Mouse (Mus musculus) cerebellum, adult 11-12 months (tissue): ENCODE measurements around the gene Gm11939.
"Not testable (repeated sequence)": the region's sequence is repeated elsewhere in the genome, so short reads cannot be mapped to it uniquely, and the experiment has no call there.

Experiments
- DNase-seq: peaks from one replicate; pipeline ENCODE4 v3.0.0; 2022

The Gm11939 gene

DNA sequence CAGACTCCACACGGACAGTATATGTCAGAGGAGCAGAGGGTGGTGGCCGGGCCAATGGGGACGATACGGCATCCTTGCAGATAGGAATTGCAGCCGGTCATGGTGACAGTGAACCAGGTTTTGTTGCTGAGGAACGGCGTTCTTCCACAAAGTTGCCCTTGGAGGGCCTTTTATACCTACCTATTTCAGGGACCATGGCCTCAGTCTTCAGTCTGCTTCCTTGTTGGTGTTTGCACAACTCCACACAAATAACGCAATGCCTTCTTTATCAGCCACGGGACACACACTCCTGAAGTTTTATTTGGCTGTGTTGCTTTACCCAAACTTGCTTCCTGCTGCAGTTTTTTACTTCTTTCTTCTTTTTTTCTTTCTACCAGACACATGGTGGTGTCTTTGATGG is at the start of gene Gm11939:
Gene Gm11939 (minus strand): TSS at position 101 of the 400 bp plus-strand sequence.
- DNase-seq: no peak

DNA sequence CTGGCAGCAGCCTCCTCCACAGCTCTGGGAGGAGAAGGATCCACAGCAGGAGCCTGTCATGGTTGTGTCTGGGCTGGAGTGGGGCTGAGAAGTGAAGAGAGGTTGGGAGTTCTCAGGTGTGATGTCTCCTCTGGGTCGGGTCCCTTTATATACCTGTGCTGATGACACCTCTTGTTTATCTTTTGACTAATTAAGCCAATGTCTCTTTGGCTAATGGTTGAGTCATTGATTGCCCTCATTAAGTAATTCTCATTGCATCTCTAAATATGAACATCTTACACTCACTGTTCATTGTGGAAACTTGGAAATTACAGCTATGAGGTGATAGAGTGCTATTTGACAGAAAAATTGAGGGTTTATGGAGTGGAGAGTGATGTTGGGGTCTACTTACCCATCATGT is 43.9 kb upstream of the Gm11939 start, which contains the start of gene Gm11938:
Gene Gm11938 (minus strand): TSS at position 101 of the 400 bp plus-strand sequence.
- DNase-seq: not testable (repeated sequence)

DNA sequence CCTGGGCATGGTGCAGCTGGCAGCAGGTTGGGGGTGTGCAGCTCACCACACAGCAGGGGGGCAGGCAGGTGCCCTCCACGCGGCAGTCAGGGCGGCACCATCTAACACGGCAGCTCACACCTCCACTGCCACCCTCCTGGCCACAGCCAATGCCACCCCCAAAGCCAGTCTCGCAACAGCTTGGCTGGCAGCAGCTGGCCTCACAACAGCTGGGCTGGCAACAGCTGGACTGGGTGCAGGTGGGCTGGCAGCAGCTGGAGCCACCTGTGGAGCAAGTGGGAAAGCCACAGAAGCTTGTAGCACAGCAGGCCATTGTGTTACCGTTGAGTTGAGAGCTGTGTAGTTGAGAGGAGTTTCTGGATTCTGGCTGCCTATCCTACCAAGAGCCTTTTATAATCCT is 38.5 kb upstream of the Gm11939 start, which contains the start of gene Krtap9-3:
Gene Krtap9-3 (minus strand): TSS at position 364 of the 400 bp plus-strand sequence.
- not testable (repeated sequence) for DNase-seq

DNA sequence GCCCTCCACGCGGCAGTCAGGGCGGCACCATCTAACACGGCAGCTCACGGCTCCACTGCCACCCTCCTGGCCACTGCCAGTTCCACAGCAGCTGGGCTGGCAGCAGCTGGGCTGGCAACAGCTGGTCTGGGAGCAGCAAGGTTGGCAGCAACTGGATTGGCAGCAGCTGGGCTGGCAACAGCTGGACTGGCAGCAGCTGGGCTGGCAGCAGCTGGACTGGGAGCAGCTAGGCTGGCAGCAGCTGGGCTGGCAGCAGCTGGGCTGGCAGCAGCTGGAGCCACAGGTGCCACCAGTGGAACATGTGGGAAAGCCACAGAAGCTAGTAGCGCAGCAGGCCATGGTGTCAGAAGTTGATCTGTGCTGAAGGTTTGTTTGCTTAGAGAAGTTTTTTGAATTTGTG is 31.7 kb upstream of the Gm11939 start, which contains the start of gene Krtap1-3:
Gene Krtap1-3 (minus strand): TSS at position 359 of the 400 bp plus-strand sequence.
- DNase-seq: no peak

DNA sequence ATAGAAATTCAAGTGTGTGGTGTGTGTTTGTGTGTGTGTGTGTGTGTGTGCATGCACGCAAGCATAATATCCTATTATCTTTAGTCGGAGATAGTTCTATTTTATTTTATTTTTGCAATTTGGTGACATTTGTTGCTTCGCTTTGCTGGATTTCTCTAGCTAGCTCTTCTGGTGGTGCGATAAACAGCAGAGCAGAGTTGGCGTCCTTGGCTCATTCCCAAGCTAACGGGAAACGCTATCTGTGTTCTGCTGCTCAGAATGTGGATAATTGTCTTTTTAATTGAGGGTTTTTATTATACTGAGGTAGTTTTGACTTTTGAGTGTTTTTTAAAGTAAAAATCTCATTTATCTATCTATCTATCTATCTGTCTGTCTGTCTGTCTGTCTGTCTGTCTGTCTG is 25.8 kb upstream of the Gm11939 start:
- DNase-seq: no peak

DNA sequence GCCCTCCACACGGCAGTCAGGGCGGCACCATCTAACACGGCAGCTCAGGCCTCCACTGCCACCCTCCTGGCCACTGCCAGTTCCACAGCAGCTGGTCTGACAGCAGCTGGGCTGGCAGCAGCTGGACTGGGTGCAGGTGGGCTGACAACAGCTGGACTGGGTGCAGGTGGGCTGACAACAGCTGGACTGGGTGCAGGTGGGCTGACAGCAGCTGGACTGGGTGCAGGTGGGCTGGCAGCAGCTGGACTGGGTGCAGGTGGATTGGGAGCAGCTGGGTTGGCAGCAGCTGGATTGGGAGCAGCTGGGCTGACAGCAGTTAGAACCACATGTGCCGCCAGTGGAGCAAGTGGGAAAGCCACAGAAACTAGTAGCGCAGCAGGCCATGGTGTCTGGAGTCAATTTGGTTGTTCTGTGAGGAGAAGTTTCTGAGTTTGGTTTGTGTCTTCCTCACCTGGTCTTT is 24.0 kb upstream of the Gm11939 start, which contains the start of gene Krtap1-4:
Gene Krtap1-4 (minus strand): TSS at position 410 of the 460 bp plus-strand sequence.
- DNase-seq: no peak

DNA sequence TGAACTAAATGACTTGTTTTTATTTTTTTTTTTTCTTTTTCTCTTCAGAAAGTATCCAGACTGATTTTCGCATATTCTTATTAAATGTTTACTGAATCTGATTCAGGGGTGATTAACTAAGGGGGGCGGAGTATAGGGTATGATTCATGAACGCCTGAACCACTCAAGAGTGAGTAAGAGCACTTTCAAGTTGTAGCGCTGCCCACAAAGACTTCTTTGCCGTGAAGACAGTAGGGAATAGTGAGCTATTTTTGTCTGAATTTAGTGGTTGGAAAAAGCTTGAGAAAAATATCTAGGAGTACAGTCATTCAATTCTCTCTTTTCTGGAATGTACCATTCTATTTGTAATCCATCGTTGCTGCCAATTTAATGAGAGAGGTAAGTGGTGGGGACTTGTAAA is 22.3 kb upstream of the Gm11939 start:
- no peak for DNase-seq

DNA sequence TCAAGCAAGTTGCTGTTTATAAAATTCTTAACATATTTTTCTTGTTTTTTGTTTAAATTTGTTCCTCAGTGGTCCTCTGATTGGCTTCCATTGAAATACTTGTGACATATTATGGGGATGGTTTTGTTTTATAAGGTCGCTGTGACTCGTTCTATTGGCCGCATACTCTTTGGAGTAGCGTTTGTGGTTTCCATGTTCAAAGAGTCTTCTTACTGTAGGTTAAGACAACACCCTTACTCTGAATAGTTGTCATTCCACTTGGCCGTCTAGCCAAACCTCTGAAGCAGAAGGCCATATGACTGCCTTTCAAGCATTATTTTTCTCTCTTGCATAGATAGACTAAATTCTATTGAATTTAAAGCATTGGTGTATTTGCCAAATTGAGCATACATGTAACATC is 21.8 kb upstream of the Gm11939 start:
- no peak for DNase-seq

DNA sequence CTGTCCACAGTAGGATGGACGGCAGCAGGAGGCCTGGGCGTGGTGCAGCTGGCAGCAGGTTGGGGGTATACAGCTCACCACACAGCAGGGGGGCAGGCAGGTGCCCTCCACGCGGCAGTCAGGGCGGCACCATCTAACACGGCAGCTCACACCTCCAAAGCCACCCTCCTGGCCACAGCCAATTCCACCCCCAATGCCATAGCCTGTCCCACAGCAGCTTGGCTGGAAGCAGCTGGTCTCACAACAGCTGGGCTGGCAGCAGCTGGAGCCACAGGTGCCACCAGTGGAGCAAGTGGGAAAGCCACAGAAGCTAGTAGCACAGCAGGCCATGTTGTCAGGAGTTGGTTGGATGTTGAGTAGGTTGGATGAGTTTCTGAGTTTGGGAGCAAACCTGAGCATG is 21.4 kb upstream of the Gm11939 start, which contains the start of gene Krtap1-5:
Gene Krtap1-5 (minus strand): TSS at position 381 of the 400 bp plus-strand sequence.
- DNase-seq: no peak

DNA sequence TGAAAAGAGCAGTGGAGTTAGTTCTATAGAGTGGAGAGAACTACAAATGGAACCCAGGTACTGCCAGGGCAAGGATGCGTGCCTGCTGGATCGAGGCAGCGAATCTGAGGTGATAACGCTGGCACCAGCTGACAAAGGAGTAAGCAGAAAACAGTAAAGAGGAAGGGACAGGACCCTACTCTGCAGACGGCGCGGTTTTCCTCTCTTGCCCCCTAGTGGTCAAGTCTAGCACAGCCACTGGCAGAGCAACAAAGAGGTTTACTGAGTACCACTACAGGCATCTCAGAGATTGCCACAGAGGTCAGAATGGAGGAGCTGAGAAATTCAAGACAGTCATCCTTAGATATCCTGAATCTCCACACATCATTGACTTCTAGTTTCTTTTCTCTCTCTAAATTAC is 14.8 kb upstream of the Gm11939 start:
- DNase-seq: peak; percentile 18

DNA sequence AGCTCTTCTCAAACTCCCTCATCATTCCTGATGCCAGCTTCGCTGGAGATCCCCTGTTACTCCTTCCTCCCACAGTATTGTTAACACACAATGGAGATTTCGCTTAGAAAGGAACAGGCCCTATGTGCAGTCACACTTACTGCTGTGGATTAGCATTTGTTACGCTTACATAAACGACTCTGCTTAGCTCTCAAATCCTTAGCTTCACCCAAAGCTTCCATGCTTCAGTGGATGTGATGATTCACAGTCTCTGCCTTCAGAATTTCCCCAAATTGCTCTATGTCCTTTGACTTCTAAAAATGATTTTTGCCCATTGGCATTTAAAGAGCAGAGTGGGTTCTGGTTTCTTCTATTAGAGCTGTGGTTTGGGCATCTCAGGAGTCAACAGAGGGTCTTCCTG is 13.9 kb upstream of the Gm11939 start:
- no peak for DNase-seq

DNA sequence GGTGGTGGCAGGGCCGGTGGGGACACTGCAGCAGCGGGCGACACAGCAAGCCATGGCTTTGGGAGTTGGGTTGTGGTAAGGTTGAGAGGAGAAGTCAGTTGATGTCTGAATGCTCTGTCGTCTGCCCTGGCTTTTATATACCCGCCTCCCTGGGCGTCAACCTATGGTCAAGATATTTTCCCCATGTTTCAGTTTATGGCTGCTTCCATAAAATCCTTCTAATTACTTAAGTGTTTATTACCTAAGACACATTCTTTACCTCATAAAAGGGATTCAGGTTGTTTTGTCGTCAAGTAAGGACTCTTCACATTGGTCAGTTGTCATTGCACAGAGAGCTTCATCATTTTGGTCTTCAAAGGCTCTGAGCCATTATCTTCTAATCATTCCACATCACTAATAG is 7.3 kb upstream of the Gm11939 start, which contains the start of gene Krtap3-1:
Gene Krtap3-1 (minus strand): TSS at position 101 of the 400 bp plus-strand sequence.
- DNase-seq: no peak

DNA sequence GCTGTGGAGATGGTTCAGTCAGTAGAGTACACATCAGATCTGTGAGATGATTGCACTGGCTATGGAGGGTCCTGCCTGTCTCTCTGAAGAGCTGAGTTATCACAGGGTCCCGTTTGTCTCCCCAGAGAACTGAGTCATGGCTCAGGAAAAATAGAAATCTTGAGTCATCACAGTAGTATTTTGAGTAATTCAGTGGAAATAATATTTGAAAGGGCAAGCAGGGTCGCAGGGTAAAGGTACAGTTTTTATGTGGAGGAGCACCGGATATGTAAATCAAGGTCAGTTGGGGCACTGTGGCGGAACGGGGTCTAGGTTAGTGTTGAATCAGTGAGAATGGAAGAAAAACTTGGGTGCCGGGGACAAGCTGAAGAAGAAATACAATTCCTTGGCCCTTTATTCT is 3.3 kb upstream of the Gm11939 start:
- DNase-seq: no peak

DNA sequence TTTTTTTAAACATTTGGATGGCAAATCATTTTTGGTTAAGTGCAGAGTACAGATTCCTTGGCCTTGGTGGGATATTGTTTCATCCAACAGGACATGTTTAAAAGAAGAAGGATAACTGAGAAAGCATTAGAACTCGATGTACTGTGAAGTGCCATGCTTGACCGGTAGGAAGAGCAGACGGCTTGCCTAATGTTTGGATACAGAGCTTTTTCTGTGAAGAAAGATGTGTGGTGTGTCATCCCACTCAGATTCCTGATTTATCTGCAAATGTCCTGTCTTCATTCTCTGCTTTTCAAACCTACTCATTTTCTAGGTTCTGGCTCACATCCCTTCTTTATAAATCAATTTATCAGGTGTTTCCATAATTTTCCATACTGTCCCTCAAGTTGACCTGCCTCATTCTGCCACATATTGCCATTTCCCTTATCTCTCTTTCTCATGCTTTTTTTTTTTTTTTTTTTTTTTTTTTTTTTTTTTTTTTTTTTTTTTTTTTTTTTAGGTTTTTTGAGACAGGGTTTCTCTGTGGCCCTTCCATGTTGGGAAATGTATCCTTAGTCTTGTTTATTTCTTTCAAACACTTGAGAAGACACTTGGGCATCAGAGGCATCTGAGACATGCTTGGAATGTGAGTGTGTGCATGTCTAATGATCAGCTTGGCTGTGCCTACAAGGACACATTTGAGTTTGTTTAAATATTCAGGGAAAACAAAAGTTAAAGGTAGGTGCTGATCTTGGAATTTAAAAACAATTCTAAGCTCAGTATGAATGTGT is 1.1 kb downstream of the Gm11939 start:
- DNase-seq: no peak

DNA sequence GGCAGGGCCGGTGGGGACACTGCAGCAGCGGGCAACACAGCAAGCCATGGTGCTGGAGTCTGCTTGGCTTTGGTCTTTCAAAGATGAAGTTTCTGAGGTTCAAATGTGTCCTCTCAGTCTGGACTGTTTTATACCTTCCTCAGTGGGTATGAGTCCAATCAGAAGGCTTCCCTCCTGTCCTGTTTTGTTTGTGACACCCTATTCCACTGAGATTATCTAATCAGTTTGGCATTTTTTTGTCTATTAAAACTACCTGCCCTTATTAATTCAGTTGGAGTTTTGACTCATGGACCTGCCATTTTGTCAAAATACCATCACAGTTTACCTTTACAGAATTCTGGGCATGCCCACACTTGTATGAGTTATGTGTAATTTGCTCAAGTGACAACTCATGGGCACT is 2.5 kb downstream of the Gm11939 start, which contains the start of gene Krtap3-2:
Gene Krtap3-2 (minus strand): TSS at position 101 of the 400 bp plus-strand sequence.
- no peak for DNase-seq

DNA sequence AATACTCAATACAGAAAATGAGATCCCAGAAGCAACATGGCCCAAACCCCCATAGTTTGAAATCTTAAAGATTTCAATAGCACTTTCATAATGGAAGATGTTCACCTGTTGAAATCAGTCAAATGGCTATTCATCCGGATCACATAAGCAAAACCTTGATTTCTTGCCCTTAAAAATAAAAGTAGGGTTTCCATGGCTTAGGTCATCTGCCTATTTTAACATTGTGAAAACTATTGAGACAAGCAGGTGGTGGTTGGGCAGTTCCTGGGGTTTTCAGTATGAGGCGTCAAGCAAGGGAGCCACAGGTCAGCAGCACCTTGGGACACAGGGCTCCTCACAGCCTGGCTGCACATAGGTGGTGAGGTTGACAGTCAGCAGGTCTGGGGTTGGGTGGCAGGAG is 3.1 kb downstream of the Gm11939 start:
- DNase-seq: no peak

DNA sequence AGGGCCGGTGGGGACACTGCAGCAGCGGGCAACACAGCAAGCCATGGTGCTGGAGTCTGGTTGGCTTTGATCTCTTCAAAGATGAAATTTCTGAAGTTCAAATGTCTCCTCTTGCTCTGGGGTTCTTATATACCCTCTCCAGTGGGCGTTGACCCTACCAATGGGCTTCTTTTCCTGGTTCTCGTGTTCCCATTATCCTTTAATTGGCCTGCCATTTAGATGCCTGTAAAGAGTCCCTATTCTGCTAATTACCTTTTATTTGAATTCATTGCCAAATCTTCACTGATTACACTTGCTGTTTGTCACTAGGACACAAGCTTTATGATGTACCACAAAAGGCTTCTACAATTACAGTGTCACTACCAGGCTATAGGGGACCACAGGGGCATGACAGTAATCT is 8.5 kb downstream of the Gm11939 start, which contains the start of gene Krtap3-3:
Gene Krtap3-3 (minus strand): TSS at position 101 of the 400 bp plus-strand sequence.
- no peak for DNase-seq

DNA sequence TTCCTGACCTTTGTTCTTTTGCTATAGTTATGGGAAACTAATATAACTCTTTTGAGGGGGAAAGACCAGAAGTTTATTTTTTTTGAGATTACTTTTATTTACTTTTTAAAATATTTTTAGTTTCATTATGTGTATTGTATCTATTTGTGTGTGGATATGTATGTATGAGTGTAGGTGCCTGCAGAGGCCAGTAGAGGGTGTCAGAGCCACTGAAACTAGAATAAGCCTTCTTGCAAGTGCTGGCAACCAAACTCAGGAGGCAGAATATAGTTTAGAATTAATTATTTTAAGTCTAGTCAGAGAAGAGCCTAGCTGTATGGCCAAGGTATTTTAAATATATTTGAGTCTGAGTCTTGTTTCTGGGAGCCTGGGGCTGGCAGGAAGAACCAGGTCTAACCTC is 11.4 kb downstream of the Gm11939 start:
- DNase-seq: no peak

DNA sequence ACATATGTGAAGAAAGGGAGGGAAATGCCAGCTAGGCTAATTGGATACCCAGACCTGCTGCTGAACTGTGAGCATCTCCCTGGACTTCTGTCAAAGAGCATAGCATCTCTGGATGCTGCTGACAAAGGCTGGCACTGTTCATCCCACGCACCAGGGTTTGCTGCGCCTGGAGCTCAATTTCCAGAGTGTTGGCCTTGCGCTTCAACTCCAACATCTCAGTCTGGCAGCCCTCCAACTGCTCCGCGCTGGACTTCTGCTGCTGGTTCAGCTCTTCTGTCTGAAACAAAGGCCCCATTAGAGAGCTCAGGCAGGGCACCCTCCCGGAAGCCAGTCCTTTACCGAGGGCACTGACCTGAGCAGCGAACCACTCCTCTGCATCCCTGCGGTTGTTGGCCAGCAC is 19.5 kb downstream of the Gm11939 start:
- DNase-seq: peak; percentile 28

DNA sequence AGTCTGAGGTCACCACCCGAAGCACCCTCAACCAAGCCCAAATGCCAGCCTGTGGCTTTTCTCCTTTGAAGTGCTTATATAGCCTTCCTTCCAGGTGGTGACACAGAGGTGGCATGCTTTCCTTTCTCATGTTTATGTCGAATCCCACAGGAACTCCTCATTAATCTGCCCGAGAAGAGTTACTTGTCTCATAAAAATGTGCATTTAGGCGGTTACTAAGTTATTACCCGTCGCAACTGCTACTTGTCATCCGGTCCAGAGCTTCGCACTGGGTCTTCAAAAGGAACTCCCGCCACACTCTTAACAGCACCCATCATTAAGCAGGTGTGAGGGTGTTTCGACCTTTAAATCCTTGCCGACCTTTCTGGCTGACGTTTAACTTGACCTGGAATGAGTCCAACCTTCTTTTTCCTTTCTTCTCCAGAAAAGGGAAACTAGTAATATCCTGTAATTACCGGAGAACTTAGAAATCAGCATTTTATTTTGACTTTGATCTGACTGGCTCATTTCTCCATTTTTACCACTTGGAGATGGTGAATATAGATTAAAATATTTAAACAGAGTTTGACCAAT is 37.9 kb downstream of the Gm11939 start, which contains the start of gene Krt39:
Gene Krt39 (minus strand): TSS at position 51 of the 573 bp plus-strand sequence.
- DNase-seq: no peak

DNA sequence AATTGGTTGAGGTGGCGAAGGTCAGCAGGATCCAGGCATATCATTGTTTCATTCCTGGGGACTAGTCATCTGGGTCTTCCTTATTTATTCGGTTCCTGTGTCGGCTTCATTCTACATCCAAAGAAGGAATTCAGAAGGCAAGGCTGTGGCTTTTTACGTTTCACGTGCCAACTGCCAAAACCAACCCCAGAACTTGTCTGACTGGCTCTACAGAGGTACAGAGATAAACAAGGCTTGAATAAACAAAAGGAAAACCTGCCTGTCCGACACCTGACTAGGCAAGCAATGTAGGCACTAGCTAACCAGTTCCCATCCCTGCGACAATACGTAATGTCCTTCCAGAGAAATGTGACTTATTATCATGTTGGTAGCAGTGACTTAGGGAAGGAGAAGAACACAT is 45.2 kb downstream of the Gm11939 start:
- DNase-seq: no peak
